Mouse (Mus musculus): ENCODE data around the gene Gm44973.
"Not testable (repeated sequence)": the region's sequence is repeated elsewhere in the genome, so short reads cannot be mapped to it uniquely, and the experiment has no call there.

The Gm44973 gene

DNA sequence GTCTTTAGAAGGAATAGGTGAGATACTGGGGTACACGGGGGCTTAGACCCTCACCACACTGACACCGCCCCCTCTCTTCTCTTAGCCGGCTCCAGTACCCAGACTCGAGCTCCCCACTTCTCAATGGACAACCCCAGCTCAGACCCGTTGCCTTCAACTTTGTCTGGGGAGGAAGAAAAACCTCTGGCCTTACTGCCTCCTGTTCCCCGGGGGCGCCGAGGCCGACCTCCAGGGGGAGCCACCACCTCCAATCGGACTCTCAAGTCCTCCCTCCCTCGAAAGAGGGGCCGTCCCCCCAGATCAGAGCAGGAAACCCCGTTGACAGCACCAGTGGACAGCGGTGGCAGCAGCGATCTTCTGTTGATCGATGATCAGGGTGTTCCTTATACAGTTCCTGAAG lies 2.1 kb downstream of the Gm44973 start:
- DNase-seq = no peak

DNA sequence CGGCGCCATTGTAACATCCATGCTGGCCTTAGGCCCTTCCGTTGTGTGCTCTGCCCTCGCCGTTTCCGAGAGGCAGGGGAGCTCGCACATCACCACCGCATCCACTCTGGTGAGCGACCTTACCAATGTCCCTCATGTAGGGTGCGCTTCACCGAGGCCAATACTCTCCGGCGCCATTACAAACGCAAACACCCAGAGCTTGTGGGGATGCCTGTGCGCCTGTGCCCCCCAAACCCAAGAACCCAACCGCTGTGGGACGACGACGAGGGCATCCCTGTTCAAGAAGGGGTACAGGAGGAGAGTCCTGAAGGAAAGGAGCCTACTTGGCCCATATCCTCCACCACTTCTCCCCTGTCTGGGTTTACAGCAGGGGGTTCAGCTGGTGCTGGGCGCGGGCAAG lies 2.6 kb downstream of the Gm44973 start:
- no peak for DNase-seq

DNA sequence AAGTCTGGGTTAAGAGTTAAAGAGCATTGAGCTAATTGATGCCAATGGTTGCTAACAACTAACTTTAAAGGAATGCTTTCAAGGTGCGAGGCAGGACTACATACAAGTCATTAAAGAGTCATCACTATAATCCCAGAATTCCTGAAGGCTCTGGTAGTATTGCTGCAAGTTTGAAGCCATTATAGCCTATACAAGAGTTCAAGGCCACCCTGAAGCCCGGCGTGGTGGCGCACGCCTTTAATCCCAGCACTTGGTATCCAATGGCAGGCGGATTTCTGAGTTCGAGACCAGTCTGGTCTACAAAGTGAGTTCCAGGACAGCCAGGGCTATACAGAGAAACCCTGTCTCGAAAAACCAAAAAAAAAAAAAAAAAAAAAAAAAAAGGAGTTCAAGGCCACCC lies 4.3 kb downstream of the Gm44973 start:
- DNase-seq = not testable (repeated sequence)

DNA sequence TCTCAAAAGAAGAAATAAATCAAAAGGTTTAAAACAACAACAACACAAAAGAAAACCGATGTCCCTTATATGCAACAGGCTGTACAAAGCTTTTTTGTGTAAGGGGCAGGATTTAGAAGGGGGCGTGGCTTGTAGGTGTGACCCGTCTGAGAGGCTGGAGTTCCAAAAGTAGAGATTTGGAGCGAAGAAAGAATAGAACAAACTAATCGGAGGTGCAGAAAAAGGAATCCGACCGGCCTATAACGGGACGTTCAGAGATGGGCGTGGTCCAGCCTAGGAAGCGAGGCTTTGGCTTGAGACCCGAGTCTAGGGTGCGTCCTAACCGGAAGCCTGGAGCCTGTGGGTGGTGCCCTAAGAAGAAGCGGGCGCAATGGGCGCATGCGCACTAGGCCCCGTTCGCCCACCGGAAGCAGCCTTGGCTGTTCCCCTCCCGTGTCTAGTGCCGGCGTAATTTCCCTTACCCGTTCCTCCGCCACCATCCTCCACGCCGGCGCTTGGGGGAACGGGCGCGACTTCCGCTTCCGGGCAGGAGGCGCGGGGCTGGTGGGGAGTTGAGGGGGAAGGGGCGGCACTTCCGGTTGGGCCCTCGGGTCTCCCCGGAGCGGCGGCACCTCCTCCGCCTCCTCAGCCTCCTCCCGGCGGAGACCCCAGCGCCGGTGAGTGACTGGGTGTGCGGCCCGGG lies 4.8 kb downstream of the Gm44973 start, which contains the start of the genes Zfp865 and Ccdc106:
TSS of gene Zfp865 (plus strand) at position 377 of the 682 bp plus-strand sequence.
TSS of gene Ccdc106 (plus strand) at position 554 of the 682 bp plus-strand sequence.
- peak; percentile 98 for DNase-seq

DNA sequence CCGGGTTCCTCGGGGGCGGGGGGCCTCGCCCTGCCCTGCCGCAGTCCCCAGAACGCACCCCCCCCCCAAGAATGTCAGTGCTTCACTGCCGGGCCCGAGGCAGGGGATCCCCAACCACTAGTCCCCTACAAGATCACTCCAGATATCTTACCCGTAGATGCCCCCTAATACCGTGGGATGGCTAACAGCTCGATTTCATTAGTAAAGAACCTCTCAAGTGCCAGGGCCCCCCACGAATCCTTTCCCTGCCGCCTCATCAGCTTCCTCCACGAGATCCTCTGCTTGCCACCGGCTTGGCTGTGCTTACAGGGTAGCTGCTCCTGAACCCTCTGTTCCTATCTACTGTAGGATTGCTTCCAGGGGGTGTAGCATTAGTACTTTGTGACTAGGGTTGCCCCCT lies 5.4 kb downstream of the Gm44973 start:
- DNase-seq = no peak

DNA sequence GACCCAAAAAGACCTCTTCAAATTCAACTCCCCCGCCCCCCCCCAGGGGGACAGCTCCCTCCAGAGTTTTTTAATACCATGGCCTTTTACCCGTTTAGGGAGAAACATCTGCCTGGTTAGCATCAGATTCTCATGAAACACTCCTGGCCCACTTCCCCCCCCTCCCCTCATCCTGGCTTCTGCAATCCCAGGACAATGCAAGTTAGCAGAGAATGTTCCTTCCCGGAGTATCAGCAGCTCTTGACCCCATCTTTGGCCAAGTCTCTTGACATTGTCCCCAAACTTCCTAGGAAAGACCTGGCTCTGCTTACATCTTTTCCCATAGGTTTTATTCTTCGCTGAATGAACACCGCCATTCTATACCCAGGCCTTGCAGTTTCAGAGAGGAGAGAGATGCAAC lies 5.9 kb downstream of the Gm44973 start:
- no peak for DNase-seq

DNA sequence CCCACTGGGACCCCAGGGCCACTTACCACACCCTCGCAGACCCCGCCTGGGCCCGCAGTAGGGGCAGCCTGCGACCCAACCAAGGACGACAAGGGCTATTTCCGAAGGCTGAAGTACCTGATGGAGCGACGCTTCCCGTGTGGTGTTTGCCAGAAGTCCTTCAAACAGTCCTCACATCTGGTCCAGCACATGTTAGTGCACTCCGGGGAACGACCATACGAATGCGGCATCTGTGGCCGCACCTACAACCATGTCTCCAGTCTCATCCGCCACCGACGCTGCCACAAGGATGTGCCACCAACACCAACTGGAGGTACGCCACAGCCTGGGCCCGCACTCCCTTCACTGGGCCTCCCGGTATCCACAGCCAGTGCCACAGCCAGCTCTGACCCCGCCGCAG lies 14.2 kb downstream of the Gm44973 start:
- no peak for DNase-seq

DNA sequence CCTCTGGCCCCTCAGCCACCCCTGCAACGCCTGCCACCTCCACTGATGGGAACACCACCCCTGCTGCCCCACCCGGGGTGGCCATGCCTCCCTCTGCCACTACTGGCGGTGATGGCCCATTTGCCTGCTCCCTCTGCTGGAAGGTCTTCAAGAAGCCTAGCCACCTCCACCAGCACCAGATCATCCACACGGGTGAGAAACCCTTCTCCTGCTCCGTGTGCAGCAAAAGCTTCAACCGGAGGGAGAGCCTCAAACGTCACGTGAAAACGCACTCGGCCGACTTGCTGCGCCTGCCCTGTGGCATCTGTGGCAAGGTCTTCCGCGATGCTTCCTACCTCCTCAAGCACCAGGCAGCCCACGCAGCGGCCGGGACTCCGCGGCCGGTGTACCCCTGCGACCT lies 14.7 kb downstream of the Gm44973 start:
- no peak for DNase-seq

DNA sequence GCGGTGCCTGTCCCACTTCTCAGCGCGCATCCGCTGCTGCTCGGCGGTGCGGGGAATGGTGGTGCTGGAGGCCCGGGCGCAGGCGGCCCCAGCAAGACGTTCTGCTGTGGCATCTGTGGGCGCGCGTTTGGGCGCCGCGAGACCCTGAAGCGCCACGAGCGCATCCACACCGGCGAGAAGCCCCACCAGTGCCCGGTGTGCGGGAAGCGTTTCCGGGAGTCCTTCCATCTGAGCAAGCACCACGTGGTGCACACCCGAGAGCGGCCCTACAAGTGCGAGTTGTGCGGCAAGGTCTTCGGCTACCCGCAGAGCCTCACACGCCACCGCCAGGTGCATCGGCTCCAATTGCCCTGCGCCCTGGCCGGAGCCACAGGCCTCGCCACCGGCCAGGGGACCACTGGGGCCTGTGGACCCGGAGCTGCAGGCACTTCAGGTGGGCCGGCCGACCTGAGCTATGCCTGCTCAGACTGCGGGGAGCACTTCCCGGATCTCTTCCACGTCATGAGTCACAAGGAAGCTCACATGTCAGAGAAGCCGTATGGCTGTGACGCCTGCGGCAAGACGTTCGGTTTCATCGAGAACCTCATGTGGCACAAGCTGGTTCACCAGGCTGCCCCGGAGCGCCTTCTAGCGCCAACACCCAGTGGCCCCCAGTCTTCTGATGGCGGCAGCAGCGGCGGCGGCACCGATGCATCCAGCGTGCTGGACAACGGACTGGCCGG lies 15.4 kb downstream of the Gm44973 start:
- DNase-seq = no peak

DNA sequence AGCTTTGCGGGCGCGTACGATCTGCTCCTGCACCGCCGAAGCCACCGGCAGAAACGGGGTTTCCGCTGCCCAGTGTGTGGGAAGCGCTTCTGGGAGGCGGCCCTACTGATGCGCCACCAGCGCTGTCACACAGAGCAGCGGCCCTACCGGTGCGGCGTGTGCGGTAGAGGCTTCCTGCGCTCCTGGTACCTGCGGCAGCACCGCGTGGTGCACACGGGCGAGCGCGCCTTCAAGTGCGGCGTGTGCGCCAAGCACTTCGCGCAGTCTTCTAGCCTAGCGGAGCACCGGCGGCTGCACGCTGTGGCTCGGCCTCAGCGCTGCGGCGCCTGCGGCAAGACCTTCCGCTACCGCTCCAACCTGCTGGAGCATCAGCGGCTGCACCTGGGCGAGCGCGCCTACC lies 16.2 kb downstream of the Gm44973 start:
- no peak for DNase-seq

DNA sequence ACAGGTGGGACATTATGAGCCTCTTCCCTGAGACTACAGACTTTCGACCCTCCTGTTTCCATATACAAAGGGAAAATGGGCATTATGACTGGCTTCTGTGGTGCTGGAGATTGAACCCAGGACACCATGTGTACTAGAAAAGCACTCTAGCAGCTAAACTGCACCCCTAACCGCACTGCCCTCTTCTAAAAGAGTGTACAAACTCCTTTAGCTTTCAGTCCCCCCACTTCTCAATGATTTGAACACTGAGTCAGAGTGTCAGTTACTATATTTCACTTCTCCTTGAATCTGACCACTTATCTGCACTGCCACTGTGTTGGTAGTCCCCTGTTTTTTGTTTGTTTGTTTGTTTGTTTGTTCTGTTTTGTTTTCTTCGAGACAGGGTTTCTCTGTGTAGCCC lies 18.5 kb downstream of the Gm44973 start, which contains the start of gene 4632433K11Rik:
TSS of gene 4632433K11Rik (plus strand) at position 301 of the 400 bp plus-strand sequence.
- DNase-seq = no peak

DNA sequence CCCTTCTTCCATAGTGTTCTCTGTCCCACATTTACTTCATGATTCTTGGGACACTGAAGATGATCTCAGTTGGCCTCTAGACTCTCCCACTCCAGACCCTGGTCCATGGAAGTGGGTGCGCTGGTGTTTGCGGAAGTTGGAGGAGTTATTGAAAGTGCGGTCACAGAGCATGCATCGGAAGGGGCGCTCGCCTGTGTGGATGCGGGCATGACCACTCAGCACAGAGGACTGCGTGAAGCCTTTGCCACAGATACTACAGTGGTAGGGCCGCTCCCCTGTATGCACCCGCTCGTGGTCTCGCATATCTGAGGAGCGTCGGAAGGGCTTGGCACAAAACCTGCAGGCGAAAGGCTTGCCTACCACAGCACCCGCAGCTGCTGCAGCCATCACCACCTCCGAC lies 20.3 kb downstream of the Gm44973 start:
- DNase-seq = no peak

DNA sequence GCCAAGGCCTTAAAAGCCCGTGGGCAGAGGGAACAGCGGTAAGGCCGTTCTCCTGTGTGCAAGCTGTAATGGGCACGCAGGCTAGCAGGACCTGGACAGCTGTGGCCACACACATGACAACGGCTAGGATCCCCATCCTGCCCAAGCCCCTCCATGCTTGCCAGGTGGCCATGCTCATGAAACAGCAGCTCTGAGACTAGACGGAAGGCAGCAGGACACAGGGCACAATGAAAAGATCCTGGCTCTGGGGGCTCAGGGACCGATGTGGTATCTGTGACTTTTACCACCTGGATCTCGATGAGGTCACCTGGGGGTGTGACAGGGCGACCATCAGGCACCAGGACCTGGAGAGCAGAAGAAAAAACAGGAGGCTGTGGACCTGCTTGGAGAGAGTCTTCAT lies 20.8 kb downstream of the Gm44973 start:
- no peak for DNase-seq

DNA sequence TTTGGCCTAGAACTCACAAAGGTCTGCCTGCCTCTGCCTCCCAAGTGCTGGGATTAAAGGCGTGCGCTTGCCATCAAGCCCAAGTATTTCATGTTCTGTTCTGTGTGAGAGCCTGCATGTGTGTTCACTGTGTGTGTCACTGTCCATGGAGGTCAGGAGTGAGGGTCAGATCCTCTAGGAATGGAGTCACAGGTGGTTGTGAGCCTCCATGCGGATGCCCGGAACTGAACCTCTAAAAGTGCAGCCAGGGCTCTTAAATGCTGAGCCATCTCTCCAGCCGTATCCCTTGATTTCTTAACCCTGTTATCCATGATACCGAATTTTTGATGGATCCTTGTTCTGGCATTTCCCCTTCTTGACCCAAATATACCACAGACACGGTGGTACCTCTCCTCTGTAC lies 21.7 kb downstream of the Gm44973 start:
- no peak for DNase-seq

DNA sequence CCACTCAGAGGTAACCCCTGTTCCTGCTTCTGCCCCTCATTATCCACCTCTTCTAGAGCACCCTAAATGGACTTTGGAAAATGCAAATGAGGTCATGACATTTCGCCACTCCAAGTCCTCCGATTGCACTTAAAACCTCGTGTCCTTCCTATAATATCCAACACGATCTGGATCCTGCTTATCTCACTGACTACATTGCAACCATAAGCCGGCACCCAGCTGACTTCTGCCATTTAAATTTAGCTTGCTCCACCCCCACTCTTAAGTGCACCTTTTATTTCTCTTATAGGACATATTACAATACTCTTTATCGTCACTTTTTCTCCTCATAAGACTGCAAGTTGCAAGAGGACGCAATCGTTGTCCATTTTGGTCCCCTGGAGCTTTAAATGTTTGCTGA lies 22.2 kb downstream of the Gm44973 start:
- DNase-seq = no peak

DNA sequence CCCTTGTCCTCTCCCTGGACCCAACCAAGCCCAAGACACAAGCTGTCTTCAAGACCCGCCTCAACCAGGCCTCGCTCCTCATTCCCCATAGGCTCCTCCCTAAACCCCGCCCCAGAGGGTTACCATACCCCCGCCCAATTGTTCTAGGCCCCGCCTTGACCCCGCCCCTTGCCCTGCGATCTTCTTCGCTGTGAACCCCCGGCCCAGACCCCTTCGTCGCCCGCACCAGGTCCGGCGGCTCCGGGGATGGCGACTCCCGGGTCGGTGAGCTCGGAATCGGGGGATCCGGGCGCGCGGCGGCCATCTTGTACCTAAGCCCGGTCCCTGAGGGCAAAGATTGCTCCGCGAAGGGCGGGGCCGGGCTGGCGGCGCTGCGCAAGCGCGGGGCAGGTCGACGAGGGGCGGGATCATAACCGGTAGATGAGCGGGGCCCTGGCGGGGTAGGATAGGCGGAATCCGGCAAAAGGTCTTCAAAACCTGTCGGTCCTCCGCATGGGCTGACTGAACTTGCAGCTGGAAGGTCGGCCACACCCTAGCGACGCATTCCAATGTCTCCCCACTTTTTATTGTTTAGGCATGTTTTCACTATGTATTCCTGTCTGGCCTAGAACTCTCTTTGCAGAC lies 22.9 kb downstream of the Gm44973 start, which contains the start of gene Zfp784:
TSS of gene Zfp784 (minus strand) at position 338 of the 624 bp plus-strand sequence.
- peak; percentile 92 to 93 for DNase-seq

DNA sequence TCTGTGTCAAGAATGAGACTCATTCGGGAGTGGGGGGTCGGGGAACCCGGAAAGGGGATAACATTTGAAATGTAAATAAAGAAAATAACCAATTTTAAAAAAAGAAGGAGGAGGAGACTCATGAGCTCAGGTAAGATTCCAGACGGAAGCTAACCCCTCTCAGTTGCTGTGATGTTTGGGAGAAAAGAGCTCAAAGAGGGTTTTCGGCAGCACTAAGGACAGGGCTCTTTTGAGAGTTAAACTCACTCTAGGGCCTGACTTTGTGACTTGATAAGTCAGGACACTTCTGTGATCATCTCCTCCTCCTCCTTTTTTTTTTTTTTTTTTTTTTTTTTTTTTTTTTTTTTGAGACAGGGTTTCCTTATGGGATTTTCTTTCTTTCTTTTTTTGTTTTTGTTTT lies 23.6 kb downstream of the Gm44973 start:
- DNase-seq = no peak

DNA sequence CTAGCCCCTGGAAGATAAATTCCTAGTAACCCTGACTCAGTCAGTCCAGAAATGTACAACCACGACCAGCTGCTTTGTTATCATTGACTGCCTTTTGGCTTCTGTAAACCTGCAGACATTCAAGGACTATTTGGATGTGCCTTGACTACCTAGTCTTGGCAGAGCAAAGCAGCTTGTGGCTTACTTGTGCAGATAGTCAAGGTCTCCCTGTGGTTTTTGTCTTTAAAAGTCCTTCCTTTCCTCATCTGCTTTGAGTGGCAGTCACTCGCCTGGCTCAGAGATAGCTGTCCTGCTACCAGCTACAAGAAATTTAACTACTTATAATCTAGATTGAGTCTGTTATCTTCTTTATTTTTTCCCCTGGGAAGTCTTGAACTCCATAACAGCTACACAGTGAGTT lies 29.7 kb downstream of the Gm44973 start:
- DNase-seq = no peak

DNA sequence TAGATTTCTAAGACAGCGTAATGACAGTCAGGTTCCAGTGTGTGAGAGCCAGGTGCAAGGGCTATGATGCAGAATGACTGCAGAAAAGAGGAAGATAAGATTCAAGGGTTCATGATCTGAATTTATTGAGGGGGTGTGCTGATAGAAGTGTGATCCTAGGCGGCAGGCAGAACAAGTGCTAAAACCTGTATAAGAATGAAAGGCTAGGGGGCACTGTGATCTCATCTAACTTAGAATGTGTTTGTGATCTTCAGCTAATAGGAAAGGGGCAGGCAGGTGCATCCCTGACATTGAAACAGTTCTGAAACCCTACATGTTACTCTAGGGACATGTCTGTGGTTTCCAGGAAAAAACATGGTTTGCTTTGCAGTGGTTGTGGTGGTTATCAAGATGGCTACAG lies 30.8 kb downstream of the Gm44973 start:
- DNase-seq = no peak

DNA sequence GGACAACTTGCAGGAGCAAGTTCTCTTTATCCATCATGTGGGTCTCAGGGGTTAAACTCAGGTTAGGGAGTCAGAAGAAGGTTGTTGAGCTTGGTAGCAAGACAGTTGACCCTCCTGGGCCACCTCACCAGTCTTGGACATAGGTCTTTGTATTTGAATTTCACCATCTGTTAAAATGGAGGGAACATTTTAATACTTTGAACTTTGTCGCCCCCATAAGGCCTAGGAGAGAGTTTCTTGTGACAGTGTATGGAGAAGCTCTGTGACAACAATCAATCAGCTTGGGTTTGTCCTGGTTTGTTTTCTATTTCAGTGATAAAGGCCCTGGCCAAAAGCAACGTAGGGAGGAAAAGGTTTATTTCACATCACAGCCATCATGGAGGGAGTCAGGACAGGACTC lies 32.0 kb downstream of the Gm44973 start:
- no peak for DNase-seq

DNA sequence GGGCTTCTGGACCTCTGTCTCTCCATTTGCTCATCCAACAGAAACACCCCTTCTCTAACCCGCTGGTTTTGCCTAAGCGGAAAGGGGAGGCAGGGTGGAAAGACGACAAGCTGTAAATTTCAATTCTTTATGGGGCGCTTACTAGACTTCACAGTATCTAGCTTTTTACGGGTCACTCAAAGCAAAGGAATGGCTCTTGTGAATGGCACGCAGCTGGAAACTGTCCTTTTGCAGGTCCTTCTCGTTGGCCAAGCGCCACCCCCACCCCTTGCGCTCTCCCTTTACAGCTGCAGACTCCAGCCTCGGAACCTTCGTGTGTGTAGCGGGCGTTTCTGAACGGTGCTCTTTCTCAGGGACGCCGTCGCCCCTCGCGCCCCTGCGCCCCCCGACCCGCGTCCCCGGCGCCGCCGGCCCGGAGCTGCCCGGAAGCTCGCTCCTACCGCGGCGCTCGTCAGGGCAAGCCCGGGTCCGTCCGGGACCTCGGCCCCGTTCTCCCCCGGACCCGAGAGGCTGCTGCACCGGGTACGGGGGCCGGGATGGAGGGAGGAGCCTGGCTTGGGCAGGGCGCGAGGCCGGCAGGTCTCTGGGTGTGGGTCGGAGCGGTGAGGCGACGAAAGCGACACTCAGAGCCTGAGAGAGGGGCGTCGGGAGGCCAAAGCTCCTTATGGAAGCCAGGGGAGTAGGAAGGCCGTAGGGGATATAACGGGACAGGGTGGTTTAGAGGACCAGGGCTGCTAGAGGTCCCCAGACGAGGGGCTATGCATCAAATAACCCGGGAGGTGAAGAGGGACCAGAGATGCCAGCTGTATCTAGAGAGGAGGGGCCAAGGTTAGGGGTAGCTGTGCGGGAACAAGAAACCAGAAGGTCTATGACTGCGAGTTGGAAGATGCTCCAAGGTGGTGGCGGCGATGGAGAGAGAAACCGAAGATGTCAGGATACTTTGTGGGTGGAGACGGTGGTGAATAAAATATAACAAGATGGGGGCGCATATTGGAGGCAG lies 36.2 kb downstream of the Gm44973 start, which contains the start of gene Zfp580:
TSS of gene Zfp580 (plus strand) at position 346 of the 1,000 bp plus-strand sequence.
- DNase-seq = peak; percentile 87 to 88

DNA sequence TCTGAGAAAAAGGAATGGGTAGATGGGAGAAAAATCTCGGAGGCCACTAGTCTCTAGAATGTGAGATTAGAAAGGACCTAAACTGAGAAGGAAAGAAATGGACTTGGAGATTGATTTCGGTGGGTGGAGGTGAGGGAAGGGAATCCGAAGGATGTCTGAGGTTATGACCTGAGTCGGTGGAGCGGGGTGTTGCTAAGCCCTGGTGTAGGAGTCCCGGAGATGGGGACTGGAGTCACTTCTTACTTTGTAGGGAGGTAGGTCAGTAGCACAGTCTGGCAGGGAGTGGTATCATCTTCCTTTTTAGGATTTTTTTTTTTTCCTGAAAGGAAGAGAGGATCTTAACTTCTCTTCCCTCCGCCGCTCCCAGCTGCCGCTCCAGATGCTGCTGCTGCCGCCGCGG lies 37.1 kb downstream of the Gm44973 start:
- no peak for DNase-seq
